Mouse (Mus musculus): ENCODE measurements around the gene Trim56. TPM values are rescaled to one million over a fixed set of nuclear protein-coding genes. Genes with fewer than 3 reads are reported as not detected.

Gene Trim56
- polyA plus RNA-seq, 1 experiment from 2014 or later: 10.3 TPM

- Histone ChIP-seq H3K4me2 (no peak overlapping the region), H3K27ac (no peak overlapping the region), H3K27me3 (replicated peaks) (no peaks in the 10 kb centered on the region), H3K36me3 (no peaks in the 10 kb centered on the region), H3K4me3 (no peak overlapping the region), H3K9ac (no peak overlapping the region), H3K4me1 (peaks cover 34% of the 10 kb centered on the region), H3K9me3 (replicated peaks) (0 out of 2 replicates have a peak, but pooled peaks cover 8% of the 10 kb centered on the region)
- no peak for ATAC-seq
- 76% methylated on average over 8 of the region's 8 CpGs for WGBS (ENCODE audit: insufficient replicate concordance)
These were observed 28.6 kb downstream of the Trim56 start for GRCm38 (mm10) chr5:137087410-137087809.

GRCm38 (mm10) chr5:137085731-137086130, 30.3 kb downstream of the Trim56 start:
- Histone ChIP-seq H3K4me1 (peaks cover 27% of the 10 kb centered on the region), H3K27me3 (replicated peaks) (no peaks in the 10 kb centered on the region), H3K27ac (peak overlapping the region; percentile 81), H3K9ac (no peak overlapping the region), H3K4me3 (no peak overlapping the region), H3K9me3 (replicated peaks) (0 out of 2 replicates have a peak, but pooled peaks cover 8% of the 10 kb centered on the region), H3K36me3 (no peaks in the 10 kb centered on the region), H3K4me2 (no peak overlapping the region)
- ATAC-seq: no peak
- 71% methylated on average over 3 of the region's 3 CpGs for WGBS (ENCODE audit: insufficient replicate concordance)

GRCm38 (mm10) chr5:137085021-137085420, 31.0 kb downstream of the Trim56 start:
- H3K27ac ChIP-seq: peak overlapping the region; percentile 81
- peak; percentile 95 for ATAC-seq
- peak overlapping the region; percentile 28 for H3K4me2 ChIP-seq
- H3K36me3 ChIP-seq: no peaks in the 10 kb centered on the region
- H3K4me1 ChIP-seq: peaks cover 29% of the 10 kb centered on the region
- H3K9ac ChIP-seq: peak overlapping the region; percentile 29; the same call in 1 of the 2 replicates
- 0 out of 2 replicates have a peak, but pooled peaks cover 8% of the 10 kb centered on the region for H3K9me3 ChIP-seq (replicated peaks)
- 39% methylated on average over 6 of the region's 6 CpGs for WGBS (ENCODE audit: insufficient replicate concordance)
- no peak overlapping the region for H3K4me3 ChIP-seq
- no peaks in the 10 kb centered on the region for H3K27me3 ChIP-seq (replicated peaks)

- Histone ChIP-seq H3K36me3 (no peaks in the 10 kb centered on the region), H3K27ac (no peak overlapping the region), H3K9me3 (replicated peaks) (0 out of 2 replicates have a peak, but pooled peaks cover 4% of the 10 kb centered on the region), H3K27me3 (replicated peaks) (no peaks in the 10 kb centered on the region), H3K9ac (no peak overlapping the region), H3K4me2 (no peak overlapping the region), H3K4me1 (peaks cover 45% of the 10 kb centered on the region), H3K4me3 (no peak overlapping the region)
- 72% methylated on average over 4 of the region's 4 CpGs for WGBS (ENCODE audit: insufficient replicate concordance)
- ATAC-seq: no peak
These were observed 33.0 kb downstream of the Trim56 start for GRCm38 (mm10) chr5:137083051-137083450.

- H3K9me3 ChIP-seq (replicated peaks): no peaks in the 10 kb centered on the region
- H3K9ac ChIP-seq: no peak overlapping the region
- peaks cover 57% of the 10 kb centered on the region for H3K4me1 ChIP-seq
- 0 out of 2 replicates have a peak, but pooled peaks have one; percentile 31 for ATAC-seq
- no peak overlapping the region for H3K27ac ChIP-seq
- 60% methylated on average over 5 of the region's 5 CpGs for WGBS (ENCODE audit: insufficient replicate concordance)
- H3K36me3 ChIP-seq: no peaks in the 10 kb centered on the region
- H3K27me3 ChIP-seq (replicated peaks): no peaks in the 10 kb centered on the region
- no peak overlapping the region for H3K4me3 ChIP-seq
- H3K4me2 ChIP-seq: no peak overlapping the region
These were observed 36.2 kb downstream of the Trim56 start for GRCm38 (mm10) chr5:137079849-137080248.

- WGBS (ENCODE audit: insufficient replicate concordance): 50% methylated on average over 6 of the region's 6 CpGs
- no peak overlapping the region for H3K4me2 ChIP-seq
- no peak for ATAC-seq
- no peak overlapping the region for H3K4me3 ChIP-seq
- no peaks in the 10 kb centered on the region for H3K9me3 ChIP-seq (replicated peaks)
- H3K27ac ChIP-seq: 0 out of 2 replicates have a peak overlapping the region, but pooled peaks have one; percentile 22
- H3K9ac ChIP-seq: no peak overlapping the region
- no peaks in the 10 kb centered on the region for H3K27me3 ChIP-seq (replicated peaks)
- no peaks in the 10 kb centered on the region for H3K36me3 ChIP-seq
- H3K4me1 ChIP-seq: peaks cover 49% of the 10 kb centered on the region
These were observed 37.4 kb downstream of the Trim56 start for GRCm38 (mm10) chr5:137078616-137079015.

- 81% methylated on average over 14 of the region's 14 CpGs for WGBS (ENCODE audit: insufficient replicate concordance)
- ATAC-seq: no peak
- no peak overlapping the region for H3K4me3 ChIP-seq
- H3K4me2 ChIP-seq: no peak overlapping the region
- no peak overlapping the region for H3K27ac ChIP-seq
- no peaks in the 10 kb centered on the region for H3K27me3 ChIP-seq (replicated peaks)
- no peaks in the 10 kb centered on the region for H3K36me3 ChIP-seq
- H3K9me3 ChIP-seq (replicated peaks): no peaks in the 10 kb centered on the region
- H3K9ac ChIP-seq: no peak overlapping the region
- H3K4me1 ChIP-seq: peaks cover 52% of the 10 kb centered on the region
These were observed 38.0 kb downstream of the Trim56 start for GRCm38 (mm10) chr5:137078041-137078440.

GRCm38 (mm10) chr5:137077187-137077586, 38.8 kb downstream of the Trim56 start:
- no peaks in the 10 kb centered on the region for H3K27me3 ChIP-seq (replicated peaks)
- no peak for ATAC-seq
- H3K4me1 ChIP-seq: peaks cover 58% of the 10 kb centered on the region
- H3K9me3 ChIP-seq (replicated peaks): no peaks in the 10 kb centered on the region
- H3K9ac ChIP-seq: no peak overlapping the region
- H3K4me2 ChIP-seq: no peak overlapping the region
- H3K36me3 ChIP-seq: no peaks in the 10 kb centered on the region
- H3K4me3 ChIP-seq: no peak overlapping the region
- H3K27ac ChIP-seq: no peak overlapping the region
- WGBS (ENCODE audit: insufficient replicate concordance): 78% methylated on average over 7 of the region's 7 CpGs

- no peak overlapping the region for H3K9ac ChIP-seq
- no peaks in the 10 kb centered on the region for H3K27me3 ChIP-seq (replicated peaks)
- H3K4me1 ChIP-seq: peaks cover 64% of the 10 kb centered on the region
- 23% methylated on average over 12 of the region's 12 CpGs for WGBS (ENCODE audit: insufficient replicate concordance)
- no peak for ATAC-seq
- no peaks in the 10 kb centered on the region for H3K36me3 ChIP-seq
- no peak overlapping the region for H3K4me3 ChIP-seq
- no peaks in the 10 kb centered on the region for H3K9me3 ChIP-seq (replicated peaks)
- no peak overlapping the region for H3K4me2 ChIP-seq
- peak overlapping the region; percentile 38 for H3K27ac ChIP-seq
These were observed 39.6 kb downstream of the Trim56 start for GRCm38 (mm10) chr5:137076191-137076930.

- Histone ChIP-seq H3K4me2 (no peak overlapping the region), H3K27ac (peak overlapping the region; percentile 38; the same call in 1 of the 2 replicates), H3K36me3 (no peaks in the 10 kb centered on the region), H3K27me3 (replicated peaks) (0 out of 2 replicates have a peak, but pooled peaks cover 4% of the 10 kb centered on the region), H3K9me3 (replicated peaks) (no peaks in the 10 kb centered on the region), H3K4me1 (peaks cover 64% of the 10 kb centered on the region), H3K4me3 (no peak overlapping the region), H3K9ac (no peak overlapping the region)
- 49% methylated on average over 6 of the region's 6 CpGs for WGBS (ENCODE audit: insufficient replicate concordance)
- no peak for ATAC-seq
These were observed 40.3 kb downstream of the Trim56 start for GRCm38 (mm10) chr5:137075726-137076125.

- peaks cover 54% of the 10 kb centered on the region for H3K4me1 ChIP-seq
- H3K27me3 ChIP-seq (replicated peaks): peaks cover 18% of the 10 kb centered on the region; the same call in 1 of the 2 replicates
- H3K4me2 ChIP-seq: no peak overlapping the region
- H3K9ac ChIP-seq: no peak overlapping the region
- H3K27ac ChIP-seq: no peak overlapping the region
- H3K9me3 ChIP-seq (replicated peaks): no peaks in the 10 kb centered on the region
- no peak for ATAC-seq
- H3K4me3 ChIP-seq: no peak overlapping the region
- 59% methylated on average over 6 of the region's 6 CpGs for WGBS (ENCODE audit: insufficient replicate concordance)
- no peaks in the 10 kb centered on the region for H3K36me3 ChIP-seq
These were observed 41.8 kb downstream of the Trim56 start for GRCm38 (mm10) chr5:137074191-137074651.

GRCm38 (mm10) chr5:137073141-137073540, 42.9 kb downstream of the Trim56 start:
- Histone ChIP-seq H3K4me1 (peaks cover 43% of the 10 kb centered on the region), H3K36me3 (no peaks in the 10 kb centered on the region), H3K4me2 (no peak overlapping the region), H3K9me3 (replicated peaks) (no peaks in the 10 kb centered on the region), H3K9ac (no peak overlapping the region), H3K27me3 (replicated peaks) (peaks cover 24% of the 10 kb centered on the region; the same call in 1 of the 2 replicates), H3K27ac (peak overlapping the region; percentile 46; the same call in 1 of the 2 replicates), H3K4me3 (no peak overlapping the region)
- WGBS (ENCODE audit: insufficient replicate concordance): 71% methylated on average over 8 of the region's 8 CpGs
- no peak for ATAC-seq
